Mouse (Mus musculus) heart, postnatal 4 days (tissue): ENCODE measurements around the gene Crygb. TPM values are rescaled to one million over a fixed set of nuclear protein-coding genes. Genes with fewer than 3 reads are reported as not detected.
"Not testable (repeated sequence)": the region's sequence is repeated elsewhere in the genome, so short reads cannot be mapped to it uniquely, and the experiment has no call there.

Experiments
- DNase-seq: peaks from one replicate; pipeline ENCODE4 v3.0.0; 2021
- total RNA-seq, 2 experiments: library from RNA; stranded (reverse); gene quantifications; 2 replicates each; pipeline ENCODE4 v1.2.3; 2021

Crygb gene
- total RNA-seq, 2 experiments from 2014 or later: not detected

- DNase-seq: no peak
Observed at GRCm38 (mm10) chr1:65067842-65068241, 14.2 kb downstream of the Crygb start.

- DNase-seq: no peak
Observed at GRCm38 (mm10) chr1:65064201-65064600, 17.9 kb downstream of the Crygb start.

GRCm38 (mm10) chr1:65063352-65063751 lies 18.7 kb downstream of the Crygb start, which contains the start of gene Crygd:
Crygd (minus strand) TSS chr1:65063452.
- no peak for DNase-seq

DNA sequence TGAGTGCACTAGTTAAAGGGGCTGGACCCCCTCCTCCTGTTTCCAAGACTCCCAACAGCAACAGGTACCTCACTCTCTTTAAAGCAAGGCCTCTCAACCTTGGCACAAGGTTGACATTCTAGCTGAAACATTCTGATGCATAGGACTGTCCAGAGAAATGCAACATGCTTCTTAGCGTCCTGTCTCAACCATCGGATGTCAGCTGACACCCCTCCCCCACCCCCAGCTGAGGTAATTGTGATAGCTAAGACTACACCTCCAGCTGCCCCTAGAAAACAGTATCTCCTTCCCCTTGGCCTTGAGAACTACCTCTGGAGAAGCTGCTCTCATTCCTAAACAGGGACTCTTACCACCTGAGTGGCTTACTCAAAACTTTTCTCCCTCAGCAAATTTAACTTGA lies 29.9 kb downstream of the Crygb start:
- no peak for DNase-seq

DNA sequence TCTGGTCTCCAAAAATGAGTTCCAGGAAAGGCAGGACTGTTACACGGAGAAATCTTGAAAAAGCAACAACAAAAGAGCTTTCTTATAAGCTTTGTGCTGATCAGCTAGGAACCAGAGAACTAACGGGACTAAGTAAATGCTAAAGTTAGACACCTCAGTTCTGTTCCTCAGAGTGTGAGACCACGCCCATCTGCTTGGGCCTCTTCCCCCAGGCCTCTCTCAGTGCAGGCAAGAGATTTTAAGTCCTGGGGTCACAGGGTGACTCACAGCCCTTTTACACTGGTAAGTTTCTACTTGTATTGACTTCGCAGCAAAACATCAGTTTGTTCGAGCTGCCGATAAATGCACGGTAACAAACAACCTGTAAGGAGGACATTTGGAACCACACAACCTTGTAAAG lies 30.4 kb downstream of the Crygb start:
- no peak for DNase-seq

- not testable (repeated sequence) for DNase-seq
Observed at GRCm38 (mm10) chr1:65050952-65051351, 31.1 kb downstream of the Crygb start, which contains the start of gene Cryge. Cryge (minus strand) TSS chr1:65051149.

DNA sequence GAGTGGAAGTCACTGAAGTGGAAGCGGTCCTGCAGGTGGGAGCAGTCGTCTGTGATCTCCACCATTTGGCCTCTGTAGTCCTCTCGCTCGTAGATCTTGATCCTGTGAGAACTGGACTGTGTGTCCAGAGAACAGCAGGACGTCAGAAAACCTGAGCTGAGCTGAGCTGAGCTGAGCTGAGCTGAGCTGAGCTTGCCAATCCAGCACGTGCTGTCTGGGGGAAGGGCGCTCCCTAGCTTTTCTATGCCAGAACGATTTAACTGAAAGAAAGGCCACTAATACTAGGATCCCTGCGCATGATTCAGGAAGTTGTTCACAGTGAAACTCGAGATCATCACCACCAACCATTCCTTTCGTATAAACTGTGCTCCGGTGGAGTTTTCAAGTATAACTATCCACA lies 33.3 kb downstream of the Crygb start:
- peak; percentile 18 for DNase-seq

DNA sequence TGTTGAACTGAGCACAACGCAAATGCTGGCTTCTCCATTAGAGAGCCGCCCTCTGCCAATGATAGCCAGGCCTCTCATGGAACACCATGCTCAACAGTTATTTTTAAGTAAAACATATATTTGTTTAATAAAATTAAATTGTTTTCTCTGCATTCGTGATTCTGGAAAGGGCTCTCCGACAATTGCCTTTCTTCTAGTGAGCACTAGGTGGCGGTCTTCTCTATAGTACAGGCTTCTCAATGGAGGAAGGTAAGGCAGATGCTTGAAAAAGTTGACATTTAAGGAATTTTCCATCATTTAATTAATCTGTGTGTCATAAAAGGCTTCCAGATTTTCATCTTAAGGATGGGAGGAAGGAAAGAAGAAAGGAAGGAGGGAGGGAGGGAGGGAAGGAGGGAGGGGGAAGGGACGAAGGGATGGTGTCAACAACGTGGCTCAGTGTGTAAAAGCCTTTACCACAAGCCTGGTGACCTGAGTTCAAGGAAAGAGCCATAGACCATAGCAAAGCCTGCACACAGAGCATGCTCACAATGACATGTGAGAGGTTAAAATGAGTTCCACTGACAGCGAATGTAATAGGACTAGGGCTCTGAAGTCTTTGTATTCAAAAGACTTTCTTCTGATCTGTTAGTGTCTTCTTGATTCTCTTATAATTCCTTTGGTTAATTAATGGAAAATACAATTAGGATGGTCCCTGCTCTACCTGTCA lies 35.5 kb downstream of the Crygb start:
- DNase-seq: peak; percentile 25

DNA sequence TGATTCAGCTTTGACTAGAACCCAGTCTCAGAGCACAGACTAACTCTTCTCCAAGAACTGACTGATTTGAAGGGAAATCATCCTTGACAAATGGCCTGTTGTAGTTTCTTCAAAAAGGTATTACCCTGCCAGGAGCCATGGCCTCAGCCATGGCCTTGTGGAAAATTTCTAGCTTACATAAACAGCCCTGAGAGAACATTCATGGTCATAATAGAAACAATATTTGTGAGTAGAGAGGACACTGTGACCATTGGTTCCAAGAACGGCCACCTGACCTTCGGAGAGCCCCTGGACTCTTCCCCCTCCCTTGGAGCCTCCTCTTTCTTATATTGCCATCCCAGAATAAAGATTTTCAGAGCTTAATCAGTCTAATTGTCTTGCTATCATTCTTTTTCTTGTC lies 38.7 kb downstream of the Crygb start:
- DNase-seq: no peak

GRCm38 (mm10) chr1:65041837-65042236 lies 40.3 kb downstream of the Crygb start:
- no peak for DNase-seq

DNA sequence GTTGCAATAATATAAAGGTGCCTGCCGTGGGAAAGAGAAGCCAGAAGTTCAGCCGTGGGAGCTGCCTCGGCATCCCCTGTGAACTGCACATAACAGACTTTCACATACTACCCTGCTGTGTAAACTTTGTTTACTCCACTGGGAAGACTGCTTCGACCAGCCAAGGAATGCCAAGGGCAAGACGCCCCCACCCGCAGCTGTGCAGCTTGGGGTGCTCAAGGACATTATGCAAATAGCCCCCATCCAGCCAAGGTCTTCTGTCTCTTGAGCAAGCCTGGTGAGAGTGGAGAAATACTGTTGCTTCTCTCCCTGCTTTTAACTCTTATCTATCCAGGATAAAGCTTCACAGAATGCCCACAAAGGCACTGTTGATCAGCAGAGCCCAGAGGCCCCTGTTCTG lies 41.3 kb downstream of the Crygb start:
- no peak for DNase-seq

- DNase-seq: no peak
Observed at GRCm38 (mm10) chr1:65039679-65040078, 42.4 kb downstream of the Crygb start.

- no peak for DNase-seq
Observed at GRCm38 (mm10) chr1:65037542-65037941, 44.5 kb downstream of the Crygb start.

DNA sequence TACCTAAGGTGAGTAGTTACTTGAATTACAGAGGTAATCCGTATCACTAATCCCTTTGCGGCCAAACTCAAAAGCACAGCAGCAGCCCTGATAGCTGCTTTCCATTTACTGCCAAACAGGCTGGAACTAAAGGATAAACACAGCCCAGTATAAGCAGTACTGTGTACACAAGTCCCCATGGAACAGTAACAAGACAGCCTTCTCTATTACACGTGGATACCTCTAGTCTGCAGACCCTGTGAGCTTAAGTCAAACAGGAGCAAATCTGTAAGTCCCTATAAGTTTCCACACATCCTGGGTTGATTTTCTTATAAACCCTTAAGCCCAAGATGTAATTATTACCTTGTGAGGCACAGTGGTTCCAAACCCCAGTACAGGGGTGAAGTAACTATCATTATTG lies 46.6 kb downstream of the Crygb start:
- no peak for DNase-seq

GRCm38 (mm10) chr1:65032641-65033040 lies 49.4 kb downstream of the Crygb start, which contains the start of gene Akr1cl:
Akr1cl (minus strand) TSS chr1:65032759.
- DNase-seq: no peak

Other genes starting within 250 kb of the Crygb start
- gene Plekhm3, start 125.5 kb downstream of the Crygb start, total RNA-seq: 10 to 100 TPM in 1 of 2 experiments, 1 to 10 TPM in 1; 8.3 to 10.2 TPM
- gene Akr1cl, start 49.5 kb downstream of the Crygb start, total RNA-seq: under 1 TPM; 0.52 to 0.55 TPM
- not detected for gene Cryge, start 31.1 kb downstream of the Crygb start, total RNA-seq
- not detected for gene Crygd, start 18.8 kb downstream of the Crygb start, total RNA-seq
- gene Crygc, start 8.6 kb downstream of the Crygb start, total RNA-seq: not detected
- not detected for gene Cryga, start 21.1 kb upstream of the Crygb start, total RNA-seq
- not detected for gene Gm28845, start 37.3 kb upstream of the Crygb start, total RNA-seq
- not detected for gene D630023F18Rik, start 40.9 kb upstream of the Crygb start, total RNA-seq
- gene Idh1, start 104.2 kb upstream of the Crygb start, total RNA-seq: 10 to 100 TPM; 41.2 to 43.5 TPM
- gene Pikfyve, start 104.4 kb upstream of the Crygb start, total RNA-seq: 10 to 100 TPM; 17.2 to 18.1 TPM
- not detected for gene Pth2r, start 199.8 kb upstream of the Crygb start, total RNA-seq